Mouse (Mus musculus) MEL (cell line): ENCODE results near the gene Pid1. TPM values are rescaled to one million over a fixed set of nuclear protein-coding genes. Genes with fewer than 3 reads are reported as not detected.

Experiments used
- DNase-seq: peaks from one replicate; pipeline ENCODE4 v3.0.0; 2011; ENCODE audit warnings: low read depth, low spot score
- H3K27ac ChIP-seq: 2 replicates; pipeline ENCODE4 v1.5.1; 2012; ENCODE audit warnings: low read depth, mild to moderate bottlenecking, control low read depth, low read length, moderate library complexity; ENCODE audit not compliant: control insufficient read depth
- H3K27me3 ChIP-seq, 2 experiments: fragments of 150-350 bp in 1 of 2; sonication (generic) in 1 of 2; 2 replicates each; pipeline ENCODE4 v1.6.1; 2012; ENCODE audit warnings: low read length in 2 of 2, mild to moderate bottlenecking in 2 of 2, improper control_type of control experiment in 1 of 2, moderate library complexity in 1 of 2; ENCODE audit not compliant: insufficient read depth in 2 of 2, control insufficient read depth in 1 of 2
- H3K36me3 ChIP-seq, 2 experiments: 2 replicates each; pipeline ENCODE4 v1.6.1; 2012 to 2014; ENCODE audit warnings: low read length in 2 of 2, improper control_type of control experiment in 1 of 2, inconsistent platforms in 1 of 2, mild to moderate bottlenecking in 1 of 2; ENCODE audit not compliant: insufficient read depth in 2 of 2, control insufficient read depth in 1 of 2
- H3K4me1 ChIP-seq, 2 experiments: fragments of 150-350 bp in 1 of 2; sonication (generic) in 1 of 2; 2 replicates each; pipeline ENCODE4 v1.6.1; 2012; ENCODE audit warnings: low read length in 2 of 2, improper control_type of control experiment in 1 of 2, mild to moderate bottlenecking in 1 of 2; ENCODE audit not compliant: insufficient read depth in 2 of 2, control insufficient read depth in 1 of 2
- H3K4me3 ChIP-seq, 2 experiments: fragments of 150-350 bp in 1 of 2; sonication (generic) in 1 of 2; 2 replicates each; pipeline ENCODE4 v1.5.1; 2012; ENCODE audit warnings: low read depth in 2 of 2, low read length in 2 of 2, mild to moderate bottlenecking in 2 of 2, moderate library complexity in 2 of 2, control low read depth in 1 of 2, improper control_type of control experiment in 1 of 2; ENCODE audit not compliant: control insufficient read depth in 1 of 2, insufficient read depth in 1 of 2
- H3K79me2 ChIP-seq: 2 replicates; pipeline ENCODE4 v1.6.1; 2012; ENCODE audit warnings: mild to moderate bottlenecking, low read length, moderate library complexity; ENCODE audit not compliant: control insufficient read depth, poor library complexity, insufficient read depth
- H3K9ac ChIP-seq: 2 replicates; pipeline ENCODE4 v1.6.1; 2012; ENCODE audit warnings: low read depth, mild to moderate bottlenecking, control low read depth, low read length, moderate library complexity; ENCODE audit not compliant: control insufficient read depth, poor library complexity, severe bottlenecking
- H3K9me3 ChIP-seq: fragments of 150-350 bp; sonication (generic); replicated peaks from 2 replicates; pipeline ENCODE4 v1.6.1; 2012; ENCODE audit warnings: mild to moderate bottlenecking, low read length, improper control_type of control experiment, moderate library complexity; ENCODE audit not compliant: insufficient read depth
- E2F4 ChIP-seq: IDR thresholded peaks from 2 replicates; pipeline ENCODE4 v1.6.1; 2011; ENCODE audit warnings: low read depth, low read length, improper control_type of control experiment, borderline replicate concordance
- ELF1 ChIP-seq: IDR thresholded peaks from 2 replicates; pipeline ENCODE4 v1.6.1; 2014; ENCODE audit warnings: low read depth, mild to moderate bottlenecking, inconsistent platforms, low read length, improper control_type of control experiment, moderate library complexity
- HCFC1 ChIP-seq: IDR thresholded peaks from 2 replicates; pipeline ENCODE4 v1.6.1; 2012; ENCODE audit warnings: low read depth, mild to moderate bottlenecking, inconsistent platforms, low read length, improper control_type of control experiment, moderate library complexity
- MAZ ChIP-seq: IDR thresholded peaks from 2 replicates; pipeline ENCODE4 v1.6.1; 2012; ENCODE audit warnings: low read depth, mild to moderate bottlenecking, inconsistent platforms, low read length, improper control_type of control experiment
- MYC ChIP-seq: IDR thresholded peaks from 2 replicates; pipeline ENCODE4 v1.6.1; 2011; ENCODE audit warnings: low read depth, mild to moderate bottlenecking, low read length, improper control_type of control experiment, moderate library complexity
- NRF1 ChIP-seq: IDR thresholded peaks from 2 replicates; pipeline ENCODE4 v1.6.1; 2014; ENCODE audit warnings: low read depth, mild to moderate bottlenecking, inconsistent platforms, low read length, improper control_type of control experiment, moderate library complexity; ENCODE audit not compliant: poor library complexity, insufficient read depth, severe bottlenecking
- POLR2A ChIP-seq, 2 experiments: IDR thresholded peaks; 2 replicates each; pipeline ENCODE4 v1.6.1; 2011 to 2012; ENCODE audit warnings: low read length in 2 of 2, mild to moderate bottlenecking in 2 of 2, control low read depth in 1 of 2, improper control_type of control experiment in 1 of 2, low read depth in 1 of 2, moderate library complexity in 1 of 2; ENCODE audit not compliant: control insufficient read depth in 1 of 2, insufficient read depth in 1 of 2, poor library complexity in 1 of 2
- POLR2AphosphoS5 ChIP-seq: IDR thresholded peaks from 2 replicates; pipeline ENCODE4 v1.6.1; 2012; ENCODE audit warnings: low read depth, borderline replicate concordance, mild to moderate bottlenecking, inconsistent platforms, low read length, moderate library complexity, mixed read lengths
- UBTF ChIP-seq: IDR thresholded peaks from 2 replicates; pipeline ENCODE4 v1.6.1; 2012; ENCODE audit warnings: low read depth, mild to moderate bottlenecking, inconsistent platforms, low read length, improper control_type of control experiment, moderate library complexity, borderline replicate concordance; ENCODE audit not compliant: insufficient read depth
- USF2 ChIP-seq, 2 experiments: IDR thresholded peaks; 2 replicates each; pipeline ENCODE4 v1.6.1; 2011 to 2012; ENCODE audit warnings: improper control_type of control experiment in 2 of 2, low read length in 2 of 2, borderline replicate concordance in 1 of 2, inconsistent platforms in 1 of 2, low read depth in 1 of 2, mild to moderate bottlenecking in 1 of 2; ENCODE audit not compliant: insufficient read depth in 1 of 2
- ZC3H11A ChIP-seq: IDR thresholded peaks from 2 replicates; pipeline ENCODE4 v1.6.1; 2012; ENCODE audit warnings: low read depth, mild to moderate bottlenecking, inconsistent platforms, low read length, improper control_type of control experiment
- polyA plus RNA-seq, 2 experiments: library from polyadenylated mRNA; stranded (reverse) in 1 of 2; unstranded in 1 of 2; fragments of >175 nt in 1 of 2; fragments of >200 nt in 1 of 2; gene quantifications; 2 replicates each; pipeline versions ENCODE4 v1.2.1 to v1.2.4; 2012; ENCODE audit warnings: low replicate concordance in 2 of 2, low read depth in 1 of 2; ENCODE audit not compliant: insufficient read length in 2 of 2, insufficient read depth in 1 of 2, missing spikeins in 1 of 2
- total RNA-seq: library from RNA; depleted of rRNA; stranded (reverse); fragments of 300-350 nt; gene quantifications from 2 replicates; pipeline ENCODE4 v1.2.3, GENCODE M21; 2012

Gene Pid1
- total and polyA plus RNA-seq, 3 experiments, result not detected

DNA sequence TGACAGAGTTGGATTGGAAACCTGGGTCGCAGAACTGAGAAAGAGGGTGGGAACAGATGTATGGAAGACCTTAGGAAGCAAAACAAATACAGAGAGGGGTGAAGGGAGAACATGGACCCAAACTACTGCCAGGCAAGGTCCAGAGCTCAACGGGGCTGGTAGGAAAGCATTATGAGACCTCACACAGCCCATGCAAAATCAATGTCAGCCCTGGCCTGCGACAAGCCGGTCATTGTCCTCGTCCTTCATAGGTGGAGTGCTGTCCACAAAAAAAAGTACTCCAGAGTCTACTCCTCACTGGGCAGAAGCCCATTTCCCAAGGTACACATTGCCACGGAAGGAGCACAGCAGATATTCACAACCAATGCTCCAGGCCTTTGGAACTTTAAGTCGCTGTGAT is 78.4 kb downstream of the Pid1 start:
- H3K36me3 ChIP-seq, result no peaks in the 10 kb centered on the region
- H3K27ac ChIP-seq, result no peak overlapping the region
- no peaks in the 10 kb centered on the region for H3K27me3 ChIP-seq
- no peak overlapping the region for H3K4me3 ChIP-seq
- TF ChIP-seq POLR2A (IDR thresholded peaks at IDR 0.05; ENCODE audit: control insufficient read depth in 1 of 2, insufficient read depth in 1 of 2, low read depth in 1 of 2, low read length in 2 of 2, poor library complexity in 1 of 2) (no peak), MYC (no peak), ZC3H11A (no peak), POLR2AphosphoS5 (no peak)
- H3K79me2 ChIP-seq, result no peaks in the 10 kb centered on the region
- no peaks in the 10 kb centered on the region for H3K9me3 ChIP-seq
- no peak for DNase-seq
- H3K9ac ChIP-seq, result no peak overlapping the region
- H3K4me1 ChIP-seq, result no peaks in the 10 kb centered on the region

DNA sequence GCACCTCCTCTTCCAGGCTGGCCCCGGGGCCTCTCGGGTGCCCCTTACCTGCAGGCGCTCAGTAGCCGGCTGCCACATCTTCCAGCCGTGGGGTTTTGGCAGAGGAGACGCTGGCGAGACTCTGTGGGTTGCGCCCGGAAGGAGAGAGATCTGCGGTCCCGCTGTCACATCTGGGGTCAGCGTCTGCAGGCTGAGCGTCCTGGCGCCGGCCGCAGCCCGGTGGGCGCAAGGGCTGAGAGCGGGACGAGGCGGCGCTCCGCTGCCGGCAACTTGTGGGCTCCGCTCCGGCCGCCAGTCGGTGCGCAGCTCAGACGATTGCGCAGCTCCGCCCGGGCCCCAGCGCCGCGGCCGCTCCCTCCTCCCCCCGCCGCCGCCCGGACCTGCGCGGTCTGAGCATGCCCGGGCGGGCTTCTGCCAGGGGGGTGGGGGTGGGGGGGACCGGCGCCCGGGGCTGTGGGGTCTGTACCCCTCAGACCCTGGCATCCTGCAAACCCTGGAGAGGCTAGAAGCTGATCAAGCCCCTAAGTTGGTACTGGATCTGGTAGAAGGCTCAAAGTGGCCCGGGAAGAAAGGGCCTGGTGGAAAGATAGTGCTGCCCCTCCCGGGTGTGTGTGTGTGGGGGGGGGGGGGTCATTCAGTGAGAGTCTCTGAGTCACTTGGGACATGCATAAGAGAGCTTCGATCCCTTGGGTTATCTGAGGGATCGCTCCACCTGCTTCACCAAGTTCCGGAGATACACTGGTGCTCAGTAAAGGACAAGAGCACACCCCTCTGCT is 79.5 kb downstream of the Pid1 start:
- no peaks in the 10 kb centered on the region for H3K79me2 ChIP-seq
- DNase-seq, result no peak
- TF ChIP-seq USF2 (IDR thresholded peaks at IDR 0.05; ENCODE audit: borderline replicate concordance in 1 of 2, insufficient read depth in 1 of 2, low read depth in 1 of 2, low read length in 2 of 2), result no peak
- no peak for TF ChIP-seq NRF1
- TF ChIP-seq HCFC1, result no peak
- TF ChIP-seq MAZ, result no peak
- no peak for TF ChIP-seq UBTF
- no peak for TF ChIP-seq E2F4
- H3K36me3 ChIP-seq, result no peaks in the 10 kb centered on the region
- no peak overlapping the region for H3K27ac ChIP-seq
- H3K4me3 ChIP-seq, result no peak overlapping the region
- no peaks in the 10 kb centered on the region for H3K27me3 ChIP-seq
- no peaks in the 10 kb centered on the region for H3K4me1 ChIP-seq
- no peak overlapping the region for H3K9ac ChIP-seq
- H3K9me3 ChIP-seq, result no peaks in the 10 kb centered on the region

DNA sequence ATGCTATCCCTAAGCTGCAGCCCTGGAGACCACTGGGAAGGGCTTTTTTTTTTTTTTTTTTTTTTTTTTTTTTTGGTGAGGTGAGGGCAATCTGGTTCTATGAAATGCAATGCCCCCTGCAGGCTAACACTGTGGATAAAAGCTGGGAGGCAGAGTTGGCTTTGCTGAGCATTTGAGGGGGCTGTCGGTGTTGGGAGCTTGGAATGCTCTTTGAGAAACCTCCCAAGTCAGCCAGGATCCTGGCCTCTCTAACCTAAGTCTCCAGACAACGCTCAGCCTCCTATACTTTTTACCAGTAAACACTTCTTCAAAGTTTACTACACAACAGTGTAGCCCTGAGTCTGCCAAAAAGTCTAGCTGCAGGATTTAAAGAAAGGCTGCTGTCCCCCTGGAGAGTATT is 80.9 kb downstream of the Pid1 start:
- Histone ChIP-seq H3K4me1 (no peaks in the 10 kb centered on the region), H3K9me3 (no peaks in the 10 kb centered on the region), H3K36me3 (no peaks in the 10 kb centered on the region), H3K4me3 (no peak overlapping the region), H3K27me3 (no peaks in the 10 kb centered on the region), H3K9ac (no peak overlapping the region), H3K79me2 (no peaks in the 10 kb centered on the region), H3K27ac (no peak overlapping the region)
- TF ChIP-seq ELF1, result no peak
- DNase-seq, result no peak
